Mouse (Mus musculus) layer of hippocampus, adult 9-10 months (tissue): ENCODE data around the gene Fa2h.

Source experiments
- DNase-seq: peaks from one replicate; pipeline ENCODE4 v3.0.0; 2022; ENCODE audit warnings: low spot score

The Fa2h gene

DNA sequence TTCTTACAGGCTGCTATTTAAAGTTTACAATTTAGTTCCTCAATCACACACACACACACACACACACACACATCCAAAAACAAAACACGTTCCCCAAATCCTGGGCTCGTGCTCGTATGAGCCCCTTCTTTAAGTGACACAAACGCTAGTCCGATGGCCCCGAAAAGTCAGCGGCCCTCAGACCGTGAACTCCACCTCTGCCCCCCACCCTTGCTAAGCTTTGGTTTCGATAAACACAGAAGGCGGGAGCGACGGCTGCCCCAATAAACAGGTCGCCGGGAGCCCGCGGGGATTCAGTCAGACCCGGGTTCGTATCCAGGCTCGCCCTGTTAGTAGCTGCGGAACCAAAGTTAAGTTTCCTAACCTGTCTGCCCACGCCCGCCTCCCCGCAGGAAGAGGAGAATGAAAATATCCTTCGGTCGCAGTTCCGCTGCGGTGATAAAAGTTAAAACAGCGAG lies 94.2 kb downstream of the Fa2h start:
- DNase-seq: no peak

DNA sequence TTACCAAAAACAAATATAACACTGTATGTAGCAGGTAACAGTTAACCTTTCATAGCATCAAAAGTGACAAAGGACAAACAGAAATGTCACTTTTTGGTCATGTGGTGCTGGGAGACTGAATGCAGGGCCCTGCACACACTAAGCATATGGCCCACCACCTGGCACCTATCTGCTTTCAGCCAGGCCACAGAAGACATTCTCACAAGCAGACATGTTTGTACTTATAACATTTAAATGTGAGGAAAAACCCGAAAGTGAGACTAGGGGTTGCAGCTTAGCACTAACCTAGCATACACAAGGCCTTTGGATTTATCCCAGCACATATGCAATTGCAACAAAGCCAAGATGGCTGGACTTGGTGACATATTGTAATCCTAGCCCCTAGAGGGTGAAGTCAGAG lies 95.6 kb downstream of the Fa2h start:
- no peak for DNase-seq
